Mouse (Mus musculus): ENCODE data around the gene Slc38a3. TPM values are rescaled to one million over a fixed set of nuclear protein-coding genes. Genes with fewer than 3 reads are reported as not detected.

Slc38a3 gene
- polyA plus RNA-seq (2014; fragmentation: Illumina TruSeq; extraction: RNeasy Lipid Tissue Mini Kit (QIAGEN cat#74804); ENCODE audit: low read depth, low replicate concordance), result not detected

GRCm38 (mm10) chr9:107669480-107669945 is at the start of gene Slc38a3:
Gene Slc38a3 (minus strand): TSS chr9:107669530.

GRCm38 (mm10) chr9:107709697-107710483 is 40.6 kb upstream of the Slc38a3 start, which contains the start of gene Sema3f:
Gene Sema3f (minus strand): TSS chr9:107710475.

GRCm38 (mm10) chr9:107679501-107679900 is 10.2 kb upstream of the Slc38a3 start, which contains the start of gene Gnat1:
Gene Gnat1 (minus strand): TSS chr9:107679712.

GRCm38 (mm10) chr9:107635279-107636028 is 33.9 kb downstream of the Slc38a3 start, which contains the start of gene Gnai2:
Gene Gnai2 (minus strand): TSS chr9:107635367.

GRCm38 (mm10) chr9:107608741-107609432 is 60.4 kb downstream of the Slc38a3 start, which contains the start of gene Sema3b:
Gene Sema3b (minus strand): TSS chr9:107609229.

Other genes starting within 250 kb of the Slc38a3 start
- 0.27 TPM for gene Tmem115, start 135.6 kb downstream of the Slc38a3 start, polyA plus RNA-seq (2014; fragmentation: Illumina TruSeq; extraction: RNeasy Lipid Tissue Mini Kit (QIAGEN cat#74804); ENCODE audit: low read depth, low replicate concordance)
- 1.2 TPM for gene Cyb561d2, start 127.3 kb downstream of the Slc38a3 start, polyA plus RNA-seq (2014; fragmentation: Illumina TruSeq; extraction: RNeasy Lipid Tissue Mini Kit (QIAGEN cat#74804); ENCODE audit: low read depth, low replicate concordance)
- gene Nprl2, start 127.3 kb downstream of the Slc38a3 start, polyA plus RNA-seq (2014; fragmentation: Illumina TruSeq; extraction: RNeasy Lipid Tissue Mini Kit (QIAGEN cat#74804); ENCODE audit: low read depth, low replicate concordance), result 2.4 TPM
- gene Zmynd10, start 122.2 kb downstream of the Slc38a3 start, polyA plus RNA-seq (2014; fragmentation: Illumina TruSeq; extraction: RNeasy Lipid Tissue Mini Kit (QIAGEN cat#74804); ENCODE audit: low read depth, low replicate concordance), result 17.7 TPM
- gene Rassf1, start 118.0 kb downstream of the Slc38a3 start, polyA plus RNA-seq (2014; fragmentation: Illumina TruSeq; extraction: RNeasy Lipid Tissue Mini Kit (QIAGEN cat#74804); ENCODE audit: low read depth, low replicate concordance), result 34.0 TPM
- gene Tusc2, start 106.3 kb downstream of the Slc38a3 start, polyA plus RNA-seq (2014; fragmentation: Illumina TruSeq; extraction: RNeasy Lipid Tissue Mini Kit (QIAGEN cat#74804); ENCODE audit: low read depth, low replicate concordance), result 6.6 TPM
- gene Hyal2, start 101.6 kb downstream of the Slc38a3 start, polyA plus RNA-seq (2014; fragmentation: Illumina TruSeq; extraction: RNeasy Lipid Tissue Mini Kit (QIAGEN cat#74804); ENCODE audit: low read depth, low replicate concordance), result 0.08 TPM
- gene Hyal1, start 92.6 kb downstream of the Slc38a3 start, polyA plus RNA-seq (2014; fragmentation: Illumina TruSeq; extraction: RNeasy Lipid Tissue Mini Kit (QIAGEN cat#74804); ENCODE audit: low read depth, low replicate concordance), result 1.2 TPM
- 1.5 TPM for gene Naa80, start 90.6 kb downstream of the Slc38a3 start, polyA plus RNA-seq (2014; fragmentation: Illumina TruSeq; extraction: RNeasy Lipid Tissue Mini Kit (QIAGEN cat#74804); ENCODE audit: low read depth, low replicate concordance)
- 0.32 TPM for gene Hyal3, start 88.7 kb downstream of the Slc38a3 start, polyA plus RNA-seq (2014; fragmentation: Illumina TruSeq; extraction: RNeasy Lipid Tissue Mini Kit (QIAGEN cat#74804); ENCODE audit: low read depth, low replicate concordance)
- gene Ifrd2, start 81.9 kb downstream of the Slc38a3 start, polyA plus RNA-seq (2014; fragmentation: Illumina TruSeq; extraction: RNeasy Lipid Tissue Mini Kit (QIAGEN cat#74804); ENCODE audit: low read depth, low replicate concordance), result 6.6 TPM
- gene Sema3b, start 60.3 kb downstream of the Slc38a3 start, polyA plus RNA-seq (2014; fragmentation: Illumina TruSeq; extraction: RNeasy Lipid Tissue Mini Kit (QIAGEN cat#74804); ENCODE audit: low read depth, low replicate concordance), result 0.15 TPM
- 13.9 TPM for gene Gnai2, start 34.2 kb downstream of the Slc38a3 start, polyA plus RNA-seq (2014; fragmentation: Illumina TruSeq; extraction: RNeasy Lipid Tissue Mini Kit (QIAGEN cat#74804); ENCODE audit: low read depth, low replicate concordance)
- not detected for gene Gnat1, start 10.2 kb upstream of the Slc38a3 start, polyA plus RNA-seq (2014; fragmentation: Illumina TruSeq; extraction: RNeasy Lipid Tissue Mini Kit (QIAGEN cat#74804); ENCODE audit: low read depth, low replicate concordance)
- 0.32 TPM for gene Sema3f, start 40.9 kb upstream of the Slc38a3 start, polyA plus RNA-seq (2014; fragmentation: Illumina TruSeq; extraction: RNeasy Lipid Tissue Mini Kit (QIAGEN cat#74804); ENCODE audit: low read depth, low replicate concordance)
- gene Rbm5, start 101.5 kb upstream of the Slc38a3 start, polyA plus RNA-seq (2014; fragmentation: Illumina TruSeq; extraction: RNeasy Lipid Tissue Mini Kit (QIAGEN cat#74804); ENCODE audit: low read depth, low replicate concordance), result 163 TPM
- 130 TPM for gene Rbm6, start 203.7 kb upstream of the Slc38a3 start, polyA plus RNA-seq (2014; fragmentation: Illumina TruSeq; extraction: RNeasy Lipid Tissue Mini Kit (QIAGEN cat#74804); ENCODE audit: low read depth, low replicate concordance)
- not detected for gene Mon1a, start 218.6 kb upstream of the Slc38a3 start, polyA plus RNA-seq (2014; fragmentation: Illumina TruSeq; extraction: RNeasy Lipid Tissue Mini Kit (QIAGEN cat#74804); ENCODE audit: low read depth, low replicate concordance)
- 0.08 TPM for gene Mst1r, start 237.3 kb upstream of the Slc38a3 start, polyA plus RNA-seq (2014; fragmentation: Illumina TruSeq; extraction: RNeasy Lipid Tissue Mini Kit (QIAGEN cat#74804); ENCODE audit: low read depth, low replicate concordance)

Measured in testis, adult 10 weeks (tissue).